Mouse (Mus musculus) forebrain, postnatal 0 days (tissue): Measurements from ENCODE around the gene Grxcr1. TPM values are rescaled to one million over a fixed set of nuclear protein-coding genes. Genes with fewer than 3 reads are reported as not detected.

ENCODE experiments used
- ATAC-seq: fragments of 200-750 bp; cut with Nextera tagmentation; 2 replicates; pipeline ENCODE4 v1.8.0; 2017; ENCODE audit warnings: mild to moderate bottlenecking, moderate library complexity
- DNase-seq: peaks from one replicate; pipeline ENCODE4 v3.0.0-alpha.2; 2015
- H3K27ac ChIP-seq: fragments of 300-500 bp; sonication (generic); 2 replicates; pipeline ENCODE4 v1.5.1; 2014; ENCODE audit warnings: low read depth, mild to moderate bottlenecking, antibody characterized with exemption, low read length, moderate library complexity, mixed read lengths
- H3K27me3 ChIP-seq: fragments of 300-500 bp; sonication (generic); 2 replicates; pipeline ENCODE4 v1.6.1; 2014; ENCODE audit warnings: mild to moderate bottlenecking, low read length, mixed read lengths; ENCODE audit not compliant: insufficient read depth
- H3K36me3 ChIP-seq: fragments of 300-500 bp; sonication (generic); 2 replicates; pipeline ENCODE4 v1.6.1; 2014; ENCODE audit warnings: mild to moderate bottlenecking, moderate library complexity; ENCODE audit not compliant: insufficient read depth
- H3K4me1 ChIP-seq: fragments of 300-500 bp; sonication (generic); 2 replicates; pipeline ENCODE4 v1.6.1; 2014; ENCODE audit warnings: antibody characterized with exemption; ENCODE audit not compliant: insufficient read depth
- H3K4me2 ChIP-seq: fragments of 300-500 bp; sonication (generic); 2 replicates; pipeline ENCODE4 v1.6.1; 2014; ENCODE audit warnings: low read depth, mild to moderate bottlenecking, moderate library complexity
- H3K4me3 ChIP-seq: fragments of 300-500 bp; sonication (generic); 2 replicates; pipeline ENCODE4 v1.5.1; 2014; ENCODE audit warnings: low read depth, low read length, mixed read lengths
- H3K9ac ChIP-seq: fragments of 300-500 bp; sonication (generic); 2 replicates; pipeline ENCODE4 v1.6.1; 2014; ENCODE audit warnings: mild to moderate bottlenecking
- H3K9me3 ChIP-seq: fragments of 300-500 bp; sonication (generic); 2 replicates; pipeline ENCODE4 v1.6.1; 2016; ENCODE audit warnings: low read length
- CTCF ChIP-seq: sonication (generic); IDR thresholded peaks from 2 replicates; pipeline ENCODE4 v1.5.1; 2016; ENCODE audit warnings: antibody characterized with exemption, control low read depth, low read depth
- WGBS: fragments of 180-500 bp; shearing (Covaris S2); extraction: QIAGEN DNeasy Blood & Tissue Kit; methylation state at CpG from one replicate; pipeline ENCODE4 v1.1.7; 2014; 5-methylcytosine and 5-hydroxymethylcytosine counted together
- polyA plus RNA-seq: library from polyadenylated mRNA; unstranded; fragments of >200 nt; fragmentation: Nextera tagmentation; extraction: Ambion mirVana; gene quantifications from 2 replicates; pipeline ENCODE4 v1.2.1, GENCODE M21; 2015
- total RNA-seq: library from RNA; depleted of rRNA; stranded (reverse); fragments of >200 nt; gene quantifications from 2 replicates; pipeline ENCODE4 v1.2.3, GENCODE M21; 2014

Gene Grxcr1
- total and polyA plus RNA-seq, 2 experiments from 2014 or later: not detected

- Histone ChIP-seq H3K4me2 (no peak overlapping the region), H3K9me3 (no peaks in the 10 kb centered on the region), H3K36me3 (no peaks in the 10 kb centered on the region), H3K9ac (no peak overlapping the region), H3K27ac (no peak overlapping the region), H3K27me3 (no peaks in the 10 kb centered on the region), H3K4me1 (no peaks in the 10 kb centered on the region), H3K4me3 (no peak overlapping the region)
- no peak for TF ChIP-seq CTCF
- DNase-seq (no peak), ATAC-seq (no peak)
- 94% methylated on average over 5 of the region's 5 CpGs for WGBS
Observed at GRCm38 (mm10) chr5:68043339-68043738, 11.7 kb downstream of the Grxcr1 start.

- ATAC-seq: no peak
Observed at GRCm38 (mm10) chr5:68048783-68049182, 17.1 kb downstream of the Grxcr1 start.

GRCm38 (mm10) chr5:68049536-68049935, 17.9 kb downstream of the Grxcr1 start:
- 53% methylated on average over 4 of the region's 4 CpGs for WGBS
- Histone ChIP-seq H3K4me3 (no peak overlapping the region), H3K9me3 (no peaks in the 10 kb centered on the region), H3K4me2 (no peak overlapping the region), H3K4me1 (no peaks in the 10 kb centered on the region), H3K27ac (no peak overlapping the region), H3K27me3 (no peaks in the 10 kb centered on the region), H3K36me3 (no peaks in the 10 kb centered on the region), H3K9ac (no peak overlapping the region)
- ATAC-seq: no peak
- no peak for DNase-seq
- TF ChIP-seq CTCF: no peak

More at GRCm38 (mm10) chr5:68048783-68049182, 17.1 kb downstream of the Grxcr1 start:
- no peaks in the 10 kb centered on the region for H3K4me1 ChIP-seq
- no peak overlapping the region for H3K9ac ChIP-seq
- WGBS: 62% methylated on average over 4 of the region's 4 CpGs
- H3K4me2 ChIP-seq: no peak overlapping the region
- no peaks in the 10 kb centered on the region for H3K27me3 ChIP-seq
- H3K9me3 ChIP-seq: no peaks in the 10 kb centered on the region
- no peak for DNase-seq
- H3K27ac ChIP-seq: no peak overlapping the region
- TF ChIP-seq CTCF: no peak
- no peak overlapping the region for H3K4me3 ChIP-seq
- H3K36me3 ChIP-seq: no peaks in the 10 kb centered on the region

- H3K9me3 ChIP-seq: no peaks in the 10 kb centered on the region
- H3K27ac ChIP-seq: no peak overlapping the region
- H3K36me3 ChIP-seq: no peaks in the 10 kb centered on the region
- ATAC-seq (no peak), DNase-seq (no peak)
- H3K27me3 ChIP-seq: no peaks in the 10 kb centered on the region
- H3K4me3 ChIP-seq: no peak overlapping the region
- WGBS: 17% methylated on average over 5 of the region's 5 CpGs
- H3K4me1 ChIP-seq: no peaks in the 10 kb centered on the region
- H3K9ac ChIP-seq: no peak overlapping the region
- H3K4me2 ChIP-seq: no peak overlapping the region
- TF ChIP-seq CTCF: no peak
Observed at GRCm38 (mm10) chr5:68051101-68051500, 19.5 kb downstream of the Grxcr1 start.

- Histone ChIP-seq H3K9me3 (no peaks in the 10 kb centered on the region), H3K27ac (no peak overlapping the region), H3K36me3 (no peaks in the 10 kb centered on the region), H3K4me3 (no peak overlapping the region), H3K4me2 (no peak overlapping the region), H3K4me1 (no peaks in the 10 kb centered on the region), H3K9ac (no peak overlapping the region), H3K27me3 (no peaks in the 10 kb centered on the region)
- 92% methylated on average over 3 of the region's 3 CpGs for WGBS
- TF ChIP-seq CTCF: no peak
- DNase-seq (no peak), ATAC-seq (no peak)
Observed at GRCm38 (mm10) chr5:68057574-68057973, 25.9 kb downstream of the Grxcr1 start.

- DNase-seq: no peak
- 58% methylated on average over 4 of the region's 4 CpGs for WGBS
Observed at GRCm38 (mm10) chr5:68068694-68069093, 37.1 kb downstream of the Grxcr1 start.

GRCm38 (mm10) chr5:68070308-68070707, 38.7 kb downstream of the Grxcr1 start:
- DNase-seq (no peak), ATAC-seq (no peak)
- no peaks in the 10 kb centered on the region for H3K27me3 ChIP-seq
- H3K36me3 ChIP-seq: no peaks in the 10 kb centered on the region
- no peak overlapping the region for H3K9ac ChIP-seq
- no peaks in the 10 kb centered on the region for H3K4me1 ChIP-seq
- no peak overlapping the region for H3K27ac ChIP-seq
- 87% methylated on average over 3 of the region's 3 CpGs for WGBS
- no peaks in the 10 kb centered on the region for H3K9me3 ChIP-seq
- TF ChIP-seq CTCF: no peak
- no peak overlapping the region for H3K4me3 ChIP-seq
- H3K4me2 ChIP-seq: no peak overlapping the region

More at GRCm38 (mm10) chr5:68068694-68069093, 37.1 kb downstream of the Grxcr1 start:
- Histone ChIP-seq H3K4me3 (no peak overlapping the region), H3K4me1 (no peaks in the 10 kb centered on the region), H3K9me3 (no peaks in the 10 kb centered on the region), H3K4me2 (no peak overlapping the region), H3K27me3 (no peaks in the 10 kb centered on the region), H3K27ac (no peak overlapping the region), H3K9ac (no peak overlapping the region), H3K36me3 (no peaks in the 10 kb centered on the region)
- ATAC-seq: no peak
- no peak for TF ChIP-seq CTCF
